Mouse (Mus musculus) neural tube, embryonic 14.5 days (tissue): ENCODE measurements around the gene Uba7. TPM values are rescaled to one million over a fixed set of nuclear protein-coding genes. Genes with fewer than 3 reads are reported as not detected.

Experiments used
- ATAC-seq: fragments of 200-750 bp; cut with Nextera tagmentation; 2 replicates; pipeline ENCODE4 v1.8.0; 2017; ENCODE audit warnings: low read depth, mild to moderate bottlenecking, moderate TSS enrichment, moderate library complexity
- H3K27ac ChIP-seq: fragments of 300-500 bp; sonication (generic); 2 replicates; pipeline ENCODE4 v1.5.1; 2014; ENCODE audit warnings: low read depth, mild to moderate bottlenecking, control low read depth, low read length, moderate library complexity, mixed read lengths
- H3K27me3 ChIP-seq: fragments of 300-500 bp; sonication (generic); 2 replicates; pipeline ENCODE4 v1.6.1; 2014; ENCODE audit warnings: low read length; ENCODE audit not compliant: control insufficient read depth, insufficient read depth
- H3K36me3 ChIP-seq: fragments of 300-500 bp; sonication (generic); 2 replicates; pipeline ENCODE4 v1.6.1; 2014; ENCODE audit warnings: low read length, mixed read lengths; ENCODE audit not compliant: control insufficient read depth, insufficient read depth
- H3K4me1 ChIP-seq: fragments of 300-500 bp; sonication (generic); 2 replicates; pipeline ENCODE4 v1.6.1; 2014; ENCODE audit warnings: low read length; ENCODE audit not compliant: control insufficient read depth, insufficient read depth
- H3K4me2 ChIP-seq: fragments of 300-500 bp; sonication (generic); 2 replicates; pipeline ENCODE4 v1.6.1; 2014; ENCODE audit warnings: mild to moderate bottlenecking, low read depth, low read length, control low read depth
- H3K4me3 ChIP-seq: fragments of 300-500 bp; sonication (generic); 2 replicates; pipeline ENCODE4 v1.5.1; 2014; ENCODE audit warnings: low read depth, low read length, control low read depth, mixed read lengths
- H3K9ac ChIP-seq: fragments of 300-500 bp; sonication (generic); replicated peaks from 2 replicates; pipeline ENCODE4 v1.6.1; 2014; ENCODE audit warnings: low read depth, mild to moderate bottlenecking, control low read depth, low read length, mixed read lengths
- H3K9me3 ChIP-seq: fragments of 300-500 bp; sonication (generic); 2 replicates; pipeline ENCODE4 v1.6.1; 2016; ENCODE audit warnings: low read length; ENCODE audit not compliant: control insufficient read depth
- WGBS: fragments of 180-500 bp; shearing (Covaris S2); extraction: QIAGEN DNeasy Blood & Tissue Kit; methylation state at CpG from one replicate; pipeline ENCODE4 v1.1.7; 2014; 5-methylcytosine and 5-hydroxymethylcytosine counted together
- polyA plus RNA-seq: library from polyadenylated mRNA; unstranded; fragments of >200 nt; fragmentation: Nextera tagmentation; extraction: Ambion mirVana; gene quantifications from 2 replicates; pipeline ENCODE4 v1.2.1, GENCODE M21; 2014

Uba7 gene
- polyA plus RNA-seq, 1 experiment from 2014 or later, result 2.0 TPM

DNA sequence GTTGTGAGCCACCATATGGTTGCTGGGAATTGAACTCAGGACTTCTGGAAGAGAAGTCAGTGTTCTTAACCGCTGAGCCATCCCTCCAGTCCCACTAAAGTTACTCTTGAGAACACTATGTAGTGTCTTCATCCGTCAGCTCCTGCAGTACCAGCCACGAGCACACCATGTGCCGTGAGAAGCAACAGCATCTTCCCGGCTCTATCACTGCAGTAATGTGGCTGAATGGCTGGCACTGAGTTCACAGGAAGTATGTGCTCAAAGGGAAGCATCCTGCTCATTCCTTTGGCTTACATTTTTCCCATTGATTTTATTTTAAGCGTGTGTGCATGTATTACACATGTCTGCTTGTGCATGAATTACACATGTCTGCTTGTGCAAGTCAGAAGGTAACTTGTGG is 7.9 kb upstream of the Uba7 start:
- ATAC-seq, result no peak
- H3K27me3 ChIP-seq, result no peaks in the 10 kb centered on the region
- no peaks in the 10 kb centered on the region for H3K4me1 ChIP-seq
- no peaks in the 10 kb centered on the region for H3K9me3 ChIP-seq
- H3K4me2 ChIP-seq, result no peak overlapping the region
- WGBS, result 92% methylated on average over 6 of the region's 6 CpGs
- H3K4me3 ChIP-seq, result no peak overlapping the region
- no peak overlapping the region for H3K9ac ChIP-seq
- no peak overlapping the region for H3K27ac ChIP-seq
- no peaks in the 10 kb centered on the region for H3K36me3 ChIP-seq

DNA sequence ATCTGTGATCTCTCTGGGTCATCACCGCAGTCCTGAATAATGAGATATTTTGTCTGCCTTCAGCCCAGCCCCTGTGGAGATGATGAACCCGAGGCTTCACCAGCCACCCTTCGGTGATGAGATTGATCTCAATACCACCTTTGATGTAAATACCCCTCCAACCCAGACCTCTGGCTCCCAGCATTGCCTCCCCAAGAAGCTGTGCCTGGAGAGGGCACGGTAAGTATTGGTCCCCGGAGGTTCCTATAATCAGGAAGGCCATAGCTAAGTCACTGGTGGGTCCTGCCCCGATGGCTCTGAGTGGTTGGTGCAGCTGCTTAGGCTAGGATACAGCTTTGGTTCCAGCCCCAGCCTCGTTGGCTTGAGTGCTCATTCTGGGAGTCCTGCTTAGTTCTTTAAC is 6.8 kb upstream of the Uba7 start:
- H3K36me3 ChIP-seq, result no peaks in the 10 kb centered on the region
- H3K4me3 ChIP-seq, result no peak overlapping the region
- H3K27me3 ChIP-seq, result no peaks in the 10 kb centered on the region
- H3K4me2 ChIP-seq, result no peak overlapping the region
- no peak overlapping the region for H3K27ac ChIP-seq
- H3K4me1 ChIP-seq, result no peaks in the 10 kb centered on the region
- no peaks in the 10 kb centered on the region for H3K9me3 ChIP-seq
- WGBS, result 91% methylated on average over 7 of the region's 7 CpGs
- no peak overlapping the region for H3K9ac ChIP-seq
- no peak for ATAC-seq

DNA sequence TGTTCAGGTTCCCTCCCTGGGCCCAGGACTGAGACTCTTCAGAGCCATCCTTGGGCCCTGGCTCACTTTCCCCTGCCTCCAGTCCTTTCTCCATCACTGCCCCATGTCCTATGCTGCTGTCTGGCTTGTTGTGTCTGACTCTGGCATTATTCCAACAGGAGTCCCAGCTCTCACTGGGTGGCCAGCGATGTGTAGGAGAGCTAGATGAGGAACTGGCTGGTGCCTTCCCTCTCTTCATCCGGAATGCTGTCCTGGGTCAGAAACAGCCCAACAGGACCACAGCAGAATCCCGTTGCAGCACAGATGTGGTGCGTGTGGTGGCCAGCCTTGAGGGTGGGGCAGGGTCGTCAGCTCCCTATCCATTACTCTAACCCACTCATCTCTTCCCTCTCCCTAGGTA is 5.0 kb upstream of the Uba7 start:
- Histone ChIP-seq H3K4me1 (no peaks in the 10 kb centered on the region), H3K9me3 (no peaks in the 10 kb centered on the region), H3K27ac (no peak overlapping the region), H3K36me3 (no peaks in the 10 kb centered on the region), H3K4me3 (no peak overlapping the region), H3K4me2 (no peak overlapping the region), H3K27me3 (no peaks in the 10 kb centered on the region), H3K9ac (no peak overlapping the region)
- no peak for ATAC-seq
- WGBS, result 85% methylated on average over 5 of the region's 5 CpGs

DNA sequence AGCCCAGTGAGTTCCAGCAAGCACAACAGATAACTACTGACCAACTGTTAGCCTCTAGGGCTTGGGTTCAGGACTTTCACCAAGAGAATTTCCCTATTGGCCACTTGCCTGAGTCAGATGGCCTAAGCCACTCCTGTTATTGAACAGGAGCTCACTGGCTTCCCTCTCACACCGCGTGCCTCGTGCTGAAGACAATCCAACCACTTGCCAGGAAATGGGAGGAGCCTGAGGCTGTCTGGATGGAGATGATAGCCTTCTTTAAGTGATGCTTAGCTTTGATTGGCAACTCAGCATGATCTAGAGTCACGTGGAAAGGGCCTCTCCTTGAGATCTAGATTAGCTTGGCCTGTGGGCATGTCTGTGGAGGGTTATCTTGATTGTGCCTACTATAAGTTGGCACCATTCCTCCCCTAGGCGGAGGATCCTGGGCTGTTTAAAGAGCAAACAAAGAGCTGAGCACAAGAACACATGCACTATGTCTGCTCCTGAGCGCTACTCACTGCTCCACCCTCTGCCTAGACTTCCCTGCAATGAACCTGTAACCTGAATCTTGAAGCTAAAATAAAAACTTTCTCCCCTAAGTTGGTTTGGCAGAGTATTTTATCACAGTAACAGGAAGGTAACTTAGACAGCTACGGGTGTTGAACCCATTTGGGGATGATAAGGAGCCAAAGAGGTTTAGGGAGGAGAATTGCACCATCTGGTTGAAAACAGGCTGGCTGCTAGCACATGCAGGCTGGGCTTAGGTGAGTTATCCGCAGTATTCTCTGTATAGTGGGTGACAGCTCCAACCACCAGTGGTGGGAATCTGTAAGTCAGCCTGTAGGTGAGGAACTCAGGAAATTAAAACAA is 3.4 kb upstream of the Uba7 start:
- Histone ChIP-seq H3K27me3 (no peaks in the 10 kb centered on the region), H3K4me1 (no peaks in the 10 kb centered on the region), H3K4me3 (no peak overlapping the region), H3K9ac (no peak overlapping the region), H3K27ac (no peak overlapping the region), H3K36me3 (no peaks in the 10 kb centered on the region), H3K9me3 (no peaks in the 10 kb centered on the region), H3K4me2 (no peak overlapping the region)
- no peak for ATAC-seq
- 88% methylated on average over 8 of the region's 8 CpGs for WGBS

DNA sequence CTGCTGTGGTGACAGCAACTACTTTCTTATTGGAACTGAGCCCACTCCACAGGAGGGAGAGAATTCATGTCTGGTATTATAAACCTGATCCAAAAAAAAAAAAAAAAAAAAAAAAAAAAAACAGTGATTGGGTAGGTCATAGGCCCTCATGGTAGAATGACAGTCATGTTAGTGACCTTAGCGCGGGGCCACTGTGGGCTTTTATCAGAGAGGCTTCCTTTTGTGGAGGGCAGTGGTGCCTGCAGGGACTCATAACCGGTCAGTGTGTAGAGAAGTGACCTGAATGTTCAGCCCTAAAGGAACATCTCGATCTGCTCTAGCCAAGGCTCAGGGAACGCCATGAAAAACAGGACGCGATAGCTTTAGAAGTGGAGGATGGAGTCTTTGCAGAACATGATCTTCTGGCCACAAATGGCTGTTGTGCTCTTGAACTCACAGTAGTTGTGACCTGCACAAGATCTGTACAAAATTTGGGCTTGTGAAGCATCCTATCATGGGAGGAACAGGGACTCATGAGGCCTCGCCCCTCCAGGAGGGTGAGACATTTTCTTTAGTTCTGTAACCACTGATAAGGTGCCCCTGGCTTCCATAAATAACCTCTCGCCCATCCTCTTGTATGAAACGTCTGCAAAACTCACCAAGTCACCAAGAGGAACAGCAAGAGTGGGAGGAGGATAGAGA is 674 bp upstream of the Uba7 start:
- no peaks in the 10 kb centered on the region for H3K27me3 ChIP-seq
- no peak overlapping the region for H3K4me2 ChIP-seq
- no peak overlapping the region for H3K27ac ChIP-seq
- no peaks in the 10 kb centered on the region for H3K36me3 ChIP-seq
- H3K9ac ChIP-seq, result no peak overlapping the region
- H3K4me3 ChIP-seq, result no peak overlapping the region
- 85% methylated on average over 10 of the region's 10 CpGs for WGBS
- ATAC-seq, result no peak
- H3K9me3 ChIP-seq, result no peaks in the 10 kb centered on the region
- H3K4me1 ChIP-seq, result no peaks in the 10 kb centered on the region

DNA sequence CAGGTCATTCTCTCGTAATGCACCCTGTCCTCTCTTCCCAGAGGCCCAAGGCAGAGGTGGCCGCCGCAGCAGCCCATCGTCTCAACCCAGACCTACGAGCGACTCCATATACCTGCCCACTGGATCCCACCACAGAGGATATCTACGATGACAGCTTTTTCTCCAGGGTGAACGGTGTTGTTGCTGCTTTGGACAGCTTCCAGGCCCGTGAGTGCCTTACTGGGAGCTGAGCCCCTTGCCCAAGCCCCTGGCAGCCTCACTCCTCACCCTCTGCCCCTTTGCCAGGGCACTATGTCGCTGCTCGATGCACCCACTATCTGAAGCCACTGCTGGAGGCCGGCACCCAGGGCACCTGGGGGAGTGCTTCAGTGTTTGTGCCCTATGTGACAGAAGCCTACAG is 3.5 kb downstream of the Uba7 start:
- no peaks in the 10 kb centered on the region for H3K4me1 ChIP-seq
- no peaks in the 10 kb centered on the region for H3K36me3 ChIP-seq
- H3K4me3 ChIP-seq, result no peak overlapping the region
- 89% methylated on average over 12 of the region's 12 CpGs for WGBS
- ATAC-seq, result no peak
- no peaks in the 10 kb centered on the region for H3K9me3 ChIP-seq
- H3K27ac ChIP-seq, result no peak overlapping the region
- no peaks in the 10 kb centered on the region for H3K27me3 ChIP-seq
- no peak overlapping the region for H3K9ac ChIP-seq
- H3K4me2 ChIP-seq, result no peak overlapping the region

DNA sequence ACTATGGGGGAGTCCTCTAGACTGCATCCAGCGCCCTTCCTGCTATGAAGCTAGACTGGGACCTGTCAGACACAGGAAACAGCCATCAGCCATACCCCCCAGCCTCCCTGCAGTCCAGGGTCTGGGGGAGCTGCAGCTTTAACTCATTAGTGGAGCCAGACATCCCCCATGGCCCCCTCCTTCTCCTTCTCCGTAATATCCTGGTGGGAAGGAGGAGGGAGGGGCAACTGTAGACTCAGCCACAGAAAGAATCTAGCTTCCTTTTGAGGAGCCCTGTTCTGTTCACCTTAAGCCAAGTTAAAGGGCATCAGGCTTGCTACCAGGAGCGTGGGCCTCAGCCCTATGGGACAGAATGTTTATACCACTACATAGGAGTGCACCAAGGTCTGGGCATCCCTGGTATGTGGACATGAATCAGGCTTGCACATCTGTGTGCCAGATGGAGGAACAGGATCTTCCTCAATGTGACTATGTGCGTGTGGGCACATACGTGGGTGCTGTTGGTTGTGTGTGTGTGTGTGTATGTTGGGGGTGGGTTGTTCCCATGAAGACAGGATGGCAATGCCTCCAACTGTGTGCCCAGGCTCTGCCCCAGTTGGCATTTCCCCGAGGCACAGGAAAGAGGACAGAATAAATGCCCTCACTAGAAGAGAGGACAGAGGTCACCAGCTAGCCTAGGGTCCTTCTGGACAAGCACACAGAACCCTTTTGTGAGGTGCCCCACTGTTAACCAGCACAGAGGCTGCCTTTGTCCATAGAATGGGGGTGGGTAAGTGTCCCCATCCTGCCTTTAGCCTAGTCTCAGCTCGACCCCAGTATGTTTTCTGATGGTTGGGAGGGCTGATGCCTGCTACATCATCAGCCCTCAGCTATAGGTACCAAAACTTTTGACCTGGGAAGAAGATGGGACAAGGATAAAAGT is 6.6 kb downstream of the Uba7 start:
- Histone ChIP-seq H3K4me2 (peak overlapping the region; percentile 20; the same call in 1 of the 2 replicates), H3K9ac (no peak overlapping the region), H3K4me3 (no peak overlapping the region)

DNA sequence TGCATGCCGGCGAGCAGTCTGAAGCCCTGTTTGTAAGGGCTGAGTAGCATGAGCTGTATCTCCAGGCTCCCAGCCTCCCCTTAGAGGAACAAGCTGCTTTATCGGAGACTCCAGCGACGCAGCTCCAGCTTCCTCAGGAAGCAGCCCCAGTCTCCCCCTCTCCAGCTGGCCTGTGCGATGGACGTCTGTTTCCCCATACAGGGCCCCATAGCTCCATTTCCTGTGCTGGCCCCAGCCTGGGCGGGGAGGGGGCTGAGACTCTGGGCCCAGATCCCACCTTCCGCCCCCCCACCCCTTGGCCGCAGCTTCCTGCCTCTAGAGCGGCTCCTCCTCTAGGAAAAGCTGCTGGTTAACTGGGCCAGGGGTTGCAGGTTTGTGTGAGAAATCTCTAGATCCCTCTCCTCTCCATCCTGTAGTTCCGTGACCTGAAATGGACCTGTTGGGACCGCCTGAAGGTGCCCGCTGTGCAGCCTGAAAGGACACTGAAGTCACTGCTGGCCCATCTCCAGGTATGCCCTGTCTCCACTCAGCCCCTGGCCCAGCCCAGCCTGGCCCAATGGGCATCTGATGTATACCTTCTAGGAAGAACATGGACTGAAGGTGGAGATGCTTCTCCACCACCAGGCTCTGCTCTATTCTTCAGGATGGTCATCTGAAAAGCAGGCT is 7.5 kb downstream of the Uba7 start, which contains the start of gene Gm20661:
TSS of gene Gm20661 (plus strand) at position 378 of the 666 bp plus-strand sequence.
- peaks cover 9% of the 10 kb centered on the region for H3K27me3 ChIP-seq
- H3K9ac ChIP-seq, result 0 out of 2 replicates have a peak within 1 kb of the TSS, but pooled peaks have one; percentile 29
- peak within 1 kb of the TSS; percentile 67; the same call in 1 of the 2 replicates for H3K4me2 ChIP-seq
- 56% methylated on average over 14 of the region's 14 CpGs for WGBS
- no peaks in the 10 kb centered on the region for H3K9me3 ChIP-seq
- H3K4me1 ChIP-seq, result no peaks in the 10 kb centered on the region
- ATAC-seq, result 0 out of 2 replicates have a peak, but pooled peaks have one; percentile 12
- no peaks in the 10 kb centered on the region for H3K36me3 ChIP-seq
- H3K4me3 ChIP-seq, result peak within 1 kb of the TSS; percentile 46; the same call in 1 of the 2 replicates
- peak within 1 kb of the TSS; percentile 82 for H3K27ac ChIP-seq

More for the DNA sequence above, 6.6 kb downstream of the Uba7 start:
- Histone ChIP-seq H3K9me3 (no peaks in the 10 kb centered on the region), H3K27me3 (peaks cover 9% of the 10 kb centered on the region), H3K36me3 (no peaks in the 10 kb centered on the region), H3K27ac (peak overlapping the region; percentile 82), H3K4me1 (no peaks in the 10 kb centered on the region)
- ATAC-seq, result no peak
- 52% methylated on average over 6 of the region's 7 CpGs for WGBS
